Mouse (Mus musculus) stomach, postnatal 0 days (tissue): ENCODE measurements around the gene Ptafr.

Experiments used
- CTCF ChIP-seq: IDR thresholded peaks from 2 replicates; pipeline ENCODE4 v1.5.1; 2016; ENCODE audit warnings: antibody characterized with exemption, low read depth, mild to moderate bottlenecking, moderate library complexity
- EP300 ChIP-seq: optimal IDR thresholded peaks from 2 replicates; pipeline ENCODE3; 2016; ENCODE audit warnings: antibody characterized with exemption

DNA sequence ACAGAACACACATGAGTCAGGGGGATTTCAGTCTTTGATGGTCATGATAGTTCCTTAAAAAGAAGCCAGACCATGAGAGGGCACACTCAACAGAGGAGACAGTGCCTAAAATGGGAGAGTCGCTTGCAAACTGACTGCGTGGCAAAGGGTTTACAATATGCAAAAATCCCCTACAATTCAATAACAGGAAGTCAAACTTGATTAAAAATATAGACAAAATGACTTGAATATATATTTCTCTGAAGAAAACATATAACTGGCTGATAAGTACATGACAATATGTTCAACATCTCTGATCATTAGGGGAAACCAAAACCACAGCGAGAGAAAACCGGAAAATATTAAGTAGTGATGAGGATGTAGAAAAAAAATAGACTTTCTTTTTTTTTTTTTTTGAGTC lies 22.4 kb downstream of the Ptafr start:
- TF ChIP-seq CTCF (no peak), EP300 (no peak)
